Mouse (Mus musculus) forebrain, embryonic 11.5 days (tissue): ENCODE data around the gene Fgf10. TPM values are rescaled to one million over a fixed set of nuclear protein-coding genes. Genes with fewer than 3 reads are reported as not detected.

Experiments
- ATAC-seq: fragments of 200-750 bp; cut with Nextera tagmentation; replicated peaks from 2 replicates; pipeline ENCODE4 v1.8.0; 2017; ENCODE audit warnings: moderate TSS enrichment; ENCODE audit not compliant: low FRiP score
- DNase-seq: peaks from one replicate; pipeline ENCODE4 v3.0.0-alpha.2; 2017; ENCODE audit warnings: low spot score
- H3K27ac ChIP-seq: fragments of 300-500 bp; sonication (generic); 2 replicates; pipeline ENCODE4 v1.5.1; 2014; ENCODE audit warnings: low read depth, low read length
- H3K27me3 ChIP-seq: fragments of 300-500 bp; sonication (generic); 2 replicates; pipeline ENCODE4 v1.6.1; 2014; ENCODE audit warnings: mild to moderate bottlenecking, low read length, mixed read lengths; ENCODE audit not compliant: control insufficient read depth, insufficient read depth
- H3K36me3 ChIP-seq: fragments of 300-500 bp; sonication (generic); 2 replicates; pipeline ENCODE4 v1.6.1; 2014; ENCODE audit warnings: mild to moderate bottlenecking, low read length, moderate library complexity, mixed read lengths; ENCODE audit not compliant: control insufficient read depth, insufficient read depth
- H3K4me1 ChIP-seq: fragments of 300-500 bp; sonication (generic); replicated peaks from 2 replicates; pipeline ENCODE4 v1.6.1; 2014; ENCODE audit warnings: low read length, mixed read lengths; ENCODE audit not compliant: control insufficient read depth, insufficient read depth
- H3K4me2 ChIP-seq: fragments of 300-500 bp; sonication (generic); 2 replicates; pipeline ENCODE4 v1.6.1; 2014; ENCODE audit warnings: low read depth, mild to moderate bottlenecking, low read length, moderate library complexity, mixed read lengths; ENCODE audit not compliant: severe bottlenecking
- H3K4me3 ChIP-seq: fragments of 300-500 bp; sonication (generic); 2 replicates; pipeline ENCODE4 v1.5.1; 2014; ENCODE audit warnings: low read depth, low read length
- H3K9ac ChIP-seq: fragments of 300-500 bp; sonication (generic); 2 replicates; pipeline ENCODE4 v1.6.1; 2014; ENCODE audit warnings: low read length
- H3K9me3 ChIP-seq: fragments of 300-500 bp; sonication (generic); 2 replicates; pipeline ENCODE4 v1.6.1; 2016; ENCODE audit warnings: low read length, mixed read lengths; ENCODE audit not compliant: control insufficient read depth
- WGBS: fragments of 180-500 bp; shearing (Covaris S2); extraction: QIAGEN DNeasy Blood & Tissue Kit; methylation state at CpG from one replicate; pipeline ENCODE4 v1.1.7; 2014; 5-methylcytosine and 5-hydroxymethylcytosine counted together
- polyA plus RNA-seq: library from polyadenylated mRNA; unstranded; fragments of >200 nt; fragmentation: Nextera tagmentation; extraction: Ambion mirVana; gene quantifications from 2 replicates; pipeline ENCODE4 v1.2.1, GENCODE M21; 2014

Gene Fgf10
- polyA plus RNA-seq, 1 experiment from 2014 or later: 0.35 TPM

GRCm38 (mm10) chr13:118713626-118714150 is 44.1 kb downstream of the Fgf10 start:
- Histone ChIP-seq H3K9ac (no peak overlapping the region; the same call in 1 of the 2 replicates), H3K9me3 (no peaks in the 10 kb centered on the region), H3K4me2 (peak overlapping the region; percentile 88), H3K27ac (no peak overlapping the region), H3K4me3 (peak overlapping the region; percentile 45), H3K36me3 (no peaks in the 10 kb centered on the region), H3K27me3 (peaks cover 19% of the 10 kb centered on the region), H3K4me1 (0 out of 2 replicates have a peak, but pooled peaks cover 3% of the 10 kb centered on the region)
- DNase-seq (peak; percentile 48), ATAC-seq (no peak)
- under 1% methylated on average over 14 of the region's 14 CpGs for WGBS

GRCm38 (mm10) chr13:118714284-118715065 is 44.9 kb downstream of the Fgf10 start:
- Histone ChIP-seq H3K4me1 (0 out of 2 replicates have a peak, but pooled peaks cover 3% of the 10 kb centered on the region), H3K36me3 (no peaks in the 10 kb centered on the region), H3K4me3 (peak overlapping the region; percentile 45), H3K4me2 (peak overlapping the region; percentile 88), H3K9ac (peak overlapping the region; percentile 50), H3K27me3 (peaks cover 19% of the 10 kb centered on the region), H3K27ac (no peak overlapping the region), H3K9me3 (no peaks in the 10 kb centered on the region)
- 2% methylated on average over 29 of the region's 36 CpGs for WGBS
- ATAC-seq (peak; percentile 75), DNase-seq (peak; percentile 72)

DNA sequence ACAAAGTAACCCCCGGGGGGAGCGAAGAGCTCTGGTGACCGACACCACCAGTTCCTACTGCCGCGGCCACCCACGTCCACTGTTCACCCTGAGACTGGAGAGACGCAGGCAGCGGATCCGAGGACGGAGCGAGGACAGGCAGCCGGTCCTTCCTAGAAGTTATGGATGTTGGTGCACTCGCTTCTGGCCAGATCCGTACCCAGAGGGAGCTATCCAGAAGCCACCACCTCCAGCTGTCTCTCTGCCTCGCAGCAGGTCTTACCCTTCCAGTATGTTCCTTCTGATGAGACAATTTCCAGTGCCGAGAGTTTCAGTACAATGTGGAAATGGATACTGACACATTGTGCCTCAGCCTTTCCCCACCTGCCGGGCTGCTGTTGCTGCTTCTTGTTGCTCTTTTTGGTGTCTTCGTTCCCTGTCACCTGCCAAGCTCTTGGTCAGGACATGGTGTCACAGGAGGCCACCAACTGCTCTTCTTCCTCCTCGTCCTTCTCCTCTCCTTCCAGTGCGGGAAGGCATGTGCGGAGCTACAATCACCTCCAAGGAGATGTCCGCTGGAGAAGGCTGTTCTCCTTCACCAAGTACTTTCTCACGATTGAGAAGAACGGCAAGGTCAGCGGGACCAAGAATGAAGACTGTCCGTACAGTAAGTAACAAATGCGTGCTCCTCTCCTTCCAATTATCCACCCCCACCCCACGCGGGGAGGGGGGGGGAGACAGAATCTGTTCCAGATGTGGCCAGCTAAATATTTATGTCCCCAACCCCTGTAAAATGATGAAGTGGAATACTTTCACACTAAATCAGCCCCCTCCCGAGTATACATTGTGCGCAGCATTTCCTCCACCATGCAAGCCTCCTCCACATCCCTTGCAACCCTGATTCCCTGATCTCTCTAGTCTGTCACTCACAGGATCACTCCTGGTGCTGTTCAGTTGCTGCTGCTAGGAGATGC is 45.8 kb downstream of the Fgf10 start:
- peaks cover 19% of the 10 kb centered on the region for H3K27me3 ChIP-seq
- H3K4me1 ChIP-seq: 0 out of 2 replicates have a peak, but pooled peaks cover 3% of the 10 kb centered on the region
- peak overlapping the region; percentile 45 for H3K4me3 ChIP-seq
- H3K9me3 ChIP-seq: no peaks in the 10 kb centered on the region
- ATAC-seq (peak; percentile 55), DNase-seq (peak; percentile 66)
- WGBS: 2% methylated on average over 31 of the region's 31 CpGs
- peak overlapping the region; percentile 16; the same call in 1 of the 2 replicates for H3K9ac ChIP-seq
- H3K27ac ChIP-seq: no peak overlapping the region
- H3K4me2 ChIP-seq: peak overlapping the region; percentile 88
- no peaks in the 10 kb centered on the region for H3K36me3 ChIP-seq

DNA sequence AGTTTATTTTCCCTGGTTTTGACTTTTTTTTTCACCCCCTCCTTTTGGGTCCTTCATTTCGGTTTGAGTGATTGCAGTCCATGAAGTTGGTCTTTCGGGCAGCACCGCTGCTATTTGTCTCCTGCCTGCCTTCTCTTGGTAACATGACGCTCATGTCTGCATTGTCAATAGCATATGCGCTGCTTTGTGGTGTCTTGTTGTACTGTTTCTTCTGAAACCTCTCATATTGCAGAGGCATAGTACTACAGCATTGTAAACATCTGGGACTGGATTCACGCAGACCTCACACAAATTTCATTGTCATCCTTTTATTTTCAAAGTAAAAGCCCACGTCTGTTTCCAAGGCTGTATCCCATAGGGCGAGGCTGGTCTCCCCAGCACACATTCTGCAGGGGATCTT is 46.7 kb downstream of the Fgf10 start:
- no peak overlapping the region for H3K9ac ChIP-seq
- H3K27ac ChIP-seq: no peak overlapping the region
- H3K4me2 ChIP-seq: peak overlapping the region; percentile 88; the same call in 1 of the 2 replicates
- ATAC-seq (no peak), DNase-seq (peak; percentile 49)
- 8% methylated on average over 8 of the region's 8 CpGs for WGBS
- no peak overlapping the region for H3K4me3 ChIP-seq
- no peaks in the 10 kb centered on the region for H3K36me3 ChIP-seq
- H3K9me3 ChIP-seq: no peaks in the 10 kb centered on the region
- peaks cover 19% of the 10 kb centered on the region for H3K27me3 ChIP-seq
- H3K4me1 ChIP-seq: 0 out of 2 replicates have a peak, but pooled peaks cover 3% of the 10 kb centered on the region

GRCm38 (mm10) chr13:118716726-118717125 is 47.1 kb downstream of the Fgf10 start:
- no peaks in the 10 kb centered on the region for H3K36me3 ChIP-seq
- peaks cover 19% of the 10 kb centered on the region for H3K27me3 ChIP-seq
- H3K4me3 ChIP-seq: no peak overlapping the region
- H3K27ac ChIP-seq: no peak overlapping the region
- no peaks in the 10 kb centered on the region for H3K9me3 ChIP-seq
- no peak overlapping the region for H3K9ac ChIP-seq
- H3K4me2 ChIP-seq: no peak overlapping the region
- 0 out of 2 replicates have a peak, but pooled peaks cover 3% of the 10 kb centered on the region for H3K4me1 ChIP-seq
- WGBS: 46% methylated on average over 1 of the region's 1 CpGs
- DNase-seq (no peak), ATAC-seq (no peak)

- Histone ChIP-seq H3K36me3 (no peaks in the 10 kb centered on the region), H3K27ac (no peak overlapping the region), H3K27me3 (peaks cover 14% of the 10 kb centered on the region), H3K4me2 (no peak overlapping the region), H3K4me1 (0 out of 2 replicates have a peak, but pooled peaks cover 3% of the 10 kb centered on the region), H3K4me3 (no peak overlapping the region), H3K9ac (no peak overlapping the region), H3K9me3 (no peaks in the 10 kb centered on the region)
- WGBS: 60% methylated on average over 3 of the region's 3 CpGs
- no peak for DNase-seq
- no peak for ATAC-seq
Measured at GRCm38 (mm10) chr13:118718396-118718795, 48.8 kb downstream of the Fgf10 start.

DNA sequence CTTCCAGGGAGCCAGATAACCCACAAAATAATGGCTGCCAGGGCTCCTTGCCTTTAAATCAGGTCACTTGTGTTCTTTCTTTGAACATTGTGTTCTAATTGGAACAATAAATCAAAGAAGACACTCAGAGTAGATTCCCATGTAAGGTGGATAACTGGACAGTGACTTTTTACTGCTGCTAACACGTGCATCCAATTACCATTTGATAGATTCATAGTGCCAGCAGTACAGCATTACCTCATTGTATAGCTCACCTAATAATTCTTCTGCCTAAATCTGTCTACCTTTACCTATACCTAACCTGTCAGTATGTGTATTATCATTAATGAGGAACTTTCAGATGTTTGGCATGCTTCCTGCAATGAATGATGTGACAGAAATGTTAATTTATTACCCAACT is 52.1 kb downstream of the Fgf10 start:
- H3K4me3 ChIP-seq: no peak overlapping the region
- no peak overlapping the region for H3K27ac ChIP-seq
- DNase-seq: no peak
- H3K27me3 ChIP-seq: no peaks in the 10 kb centered on the region; the same call in 1 of the 2 replicates
- no peaks in the 10 kb centered on the region for H3K36me3 ChIP-seq
- ATAC-seq: no peak
- no peaks in the 10 kb centered on the region for H3K4me1 ChIP-seq
- 63% methylated on average over 1 of the region's 1 CpGs for WGBS
- H3K9ac ChIP-seq: no peak overlapping the region
- no peaks in the 10 kb centered on the region for H3K9me3 ChIP-seq
- H3K4me2 ChIP-seq: no peak overlapping the region

GRCm38 (mm10) chr13:118731850-118732552 is 62.4 kb downstream of the Fgf10 start:
- DNase-seq: no peak
- H3K36me3 ChIP-seq: no peaks in the 10 kb centered on the region
- no peak overlapping the region for H3K27ac ChIP-seq
- no peak for ATAC-seq
- H3K4me3 ChIP-seq: no peak overlapping the region
- no peaks in the 10 kb centered on the region for H3K4me1 ChIP-seq
- WGBS: 87% methylated on average over 12 of the region's 12 CpGs
- no peaks in the 10 kb centered on the region for H3K27me3 ChIP-seq
- H3K4me2 ChIP-seq: no peak overlapping the region
- H3K9ac ChIP-seq: no peak overlapping the region
- no peaks in the 10 kb centered on the region for H3K9me3 ChIP-seq
